Comparison of ENCODE assay signal across 18 mouse cellular contexts in the genomic region with DNA sequence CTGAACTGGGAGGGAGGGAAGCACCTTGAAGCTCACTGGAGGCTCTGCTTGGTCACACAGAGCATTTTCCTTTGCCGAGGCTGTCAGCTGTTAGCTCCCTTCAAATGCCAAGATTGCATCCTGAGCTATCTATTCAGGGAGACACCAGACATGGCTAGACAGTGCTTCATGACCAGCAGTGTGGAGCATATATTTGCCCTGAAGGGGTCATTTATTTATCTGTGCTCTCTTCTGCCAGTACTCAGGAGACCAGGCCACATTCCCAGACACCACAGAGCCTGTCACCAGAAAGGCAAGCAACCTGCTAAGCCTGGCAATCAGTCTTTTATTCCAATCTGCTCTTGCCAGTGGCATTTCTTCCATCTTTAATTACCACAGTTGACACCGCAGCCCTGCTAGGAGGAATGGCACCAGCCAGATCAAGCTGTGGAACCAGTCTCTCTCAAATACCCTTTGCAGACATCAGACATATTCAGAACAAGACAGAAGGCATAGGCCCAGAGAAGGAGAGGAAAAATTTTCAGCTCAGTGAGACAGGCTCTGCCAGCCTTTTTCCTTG.
DNase-seq lines count a peak whose midpoint lies in the region; ATAC-seq and TF ChIP-seq lines count a peak whose summit lies in the region.
"Had no signal": no experiment of that assay in that cellular context is flagged by ENCODE, and none has a peak within 500 bp of the region (broad histone marks: within the 10 kb centered on the region; RNA-seq: fewer than 3 reads in every experiment).

No protein-coding gene starts in this region.

- H3K27me3 ChIP-seq in midbrain, postnatal 0 days (ENCODE audit: insufficient read depth, low read length): no peaks in the 10 kb centered on the region
- H3K27me3 ChIP-seq in embryonic facial prominence, embryonic 10.5 days (replicated peaks; ENCODE audit: low read depth, poor library complexity, severe bottlenecking): no peaks in the 10 kb centered on the region
- H3K27me3 ChIP-seq: heart, embryonic 15.5 days had no signal

- no peaks in the 10 kb centered on the region for H3K4me1 ChIP-seq in midbrain, postnatal 0 days (ENCODE audit: insufficient read depth, low read length)
- peaks cover 8% of the 10 kb centered on the region; the same call in 1 of the 2 replicates for H3K4me1 ChIP-seq in embryonic facial prominence, embryonic 10.5 days
- H3K4me1 ChIP-seq: heart, embryonic 15.5 days had no signal

- ATAC-seq in midbrain, postnatal 0 days (ENCODE audit: low FRiP score): no peak
- ATAC-seq: inflammation-experienced regulatory T-cells, adult 6 months had no signal

- no peak overlapping the region for H3K4me3 ChIP-seq in layer of hippocampus, adult 2 months
- H3K4me3 ChIP-seq in midbrain, postnatal 0 days (ENCODE audit: low read depth, low read length): no peak overlapping the region
- no peak overlapping the region for H3K4me3 ChIP-seq in embryonic facial prominence, embryonic 10.5 days
- H3K4me3 ChIP-seq: heart, embryonic 15.5 days had no signal

- H3K9me3 ChIP-seq in midbrain, postnatal 0 days (ENCODE audit: low read length): no peaks in the 10 kb centered on the region
- H3K9me3 ChIP-seq in embryonic facial prominence, embryonic 10.5 days: no peaks in the 10 kb centered on the region
- H3K9me3 ChIP-seq: heart, embryonic 15.5 days had no signal

- H3K9ac ChIP-seq in midbrain, postnatal 0 days (replicated peaks; ENCODE audit: low read length, poor library complexity, severe bottlenecking): no peak overlapping the region
- H3K9ac ChIP-seq: heart, embryonic 15.5 days had no signal

- no peak overlapping the region for H3K4me2 ChIP-seq in midbrain, postnatal 0 days (ENCODE audit: low read depth, low read length, poor library complexity, severe bottlenecking)
- H3K4me2 ChIP-seq: heart, embryonic 15.5 days had no signal

- no peaks in the 10 kb centered on the region for H3K36me3 ChIP-seq in midbrain, postnatal 0 days (ENCODE audit: insufficient read depth, low read length)
- H3K36me3 ChIP-seq in embryonic facial prominence, embryonic 10.5 days (replicated peaks): no peaks in the 10 kb centered on the region
- H3K36me3 ChIP-seq: heart, embryonic 15.5 days had no signal

- 35% methylated on average over 2 of the region's 2 CpGs for WGBS in midbrain, postnatal 0 days
- WGBS in embryonic facial prominence, embryonic 10.5 days: 44% methylated on average over 2 of the region's 2 CpGs

- peak; percentile 1 for DNase-seq in cerebellum, adult 11-12 months
- no peak for DNase-seq in cerebellum, adult 8-10 months
- no peak for DNase-seq in layer of hippocampus, adult 2 months (ENCODE audit: low spot score in 2 of 2)
- DNase-seq in layer of hippocampus, adult 9-10 months (ENCODE audit: low spot score): no peak
- peak; percentile 8 for DNase-seq in testis, postnatal 14 days (ENCODE audit: low spot score)
- DNase-seq in testis, postnatal 10 days (ENCODE audit: low spot score): no peak
- peak; percentile 52 for DNase-seq in midbrain, postnatal 0 days (ENCODE audit: low spot score)
- no peak for DNase-seq in embryonic facial prominence, embryonic 10.5 days (ENCODE audit: low spot score)
- DNase-seq: adrenal gland, postnatal 36 days; heart, adult 18-20 months; kidney, adult 9 months; liver; lung, adult 2 months; right cerebral cortex, postnatal 25 days; thymus, postnatal 4 days had no signal

- H3K27ac ChIP-seq in layer of hippocampus, adult 2 months: peak overlapping the region; percentile 48
- no peak overlapping the region for H3K27ac ChIP-seq in midbrain, postnatal 0 days (ENCODE audit: low read depth, low read length)
- no peak overlapping the region for H3K27ac ChIP-seq in embryonic facial prominence, embryonic 10.5 days (replicated peaks)
- H3K27ac ChIP-seq: heart, embryonic 15.5 days; macrophage had no signal

- no peak for TF ChIP-seq CTCF in layer of hippocampus, adult 2 months (conservative IDR thresholded peaks at IDR 0.05)
- no peak for TF ChIP-seq CTCF in midbrain, postnatal 0 days (IDR thresholded peaks at IDR 0.05)

Comparison
In these comparisons a context has a peak if more than half of its experiments do, and no peak if none do; other contexts are left out.
1. DNase-seq: peak in cerebellum, adult 11-12 months (single experiment), testis, postnatal 14 days (single experiment) and midbrain, postnatal 0 days (single experiment); none in cerebellum, adult 8-10 months (single experiment), layer of hippocampus, adult 2 months (0 of 2), layer of hippocampus, adult 9-10 months (single experiment), testis, postnatal 10 days (single experiment) and embryonic facial prominence, embryonic 10.5 days (single experiment).